Mouse (Mus musculus) liver, adult 2 months (tissue): ENCODE results near the gene Nalcn.

Experiments used
- CTCF ChIP-seq: fragments of 200-500 bp; IDR thresholded peaks from 2 replicates; pipeline ENCODE4 v1.5.1; 2011; ENCODE audit warnings: low read depth, low read length, control low read depth
- POLR2A ChIP-seq: fragments of 200-500 bp; IDR thresholded peaks from 2 replicates; pipeline ENCODE4 v1.6.1; 2011; ENCODE audit warnings: low read length, control low read depth; ENCODE audit not compliant: insufficient read depth; ENCODE audit errors: extremely low read depth

DNA sequence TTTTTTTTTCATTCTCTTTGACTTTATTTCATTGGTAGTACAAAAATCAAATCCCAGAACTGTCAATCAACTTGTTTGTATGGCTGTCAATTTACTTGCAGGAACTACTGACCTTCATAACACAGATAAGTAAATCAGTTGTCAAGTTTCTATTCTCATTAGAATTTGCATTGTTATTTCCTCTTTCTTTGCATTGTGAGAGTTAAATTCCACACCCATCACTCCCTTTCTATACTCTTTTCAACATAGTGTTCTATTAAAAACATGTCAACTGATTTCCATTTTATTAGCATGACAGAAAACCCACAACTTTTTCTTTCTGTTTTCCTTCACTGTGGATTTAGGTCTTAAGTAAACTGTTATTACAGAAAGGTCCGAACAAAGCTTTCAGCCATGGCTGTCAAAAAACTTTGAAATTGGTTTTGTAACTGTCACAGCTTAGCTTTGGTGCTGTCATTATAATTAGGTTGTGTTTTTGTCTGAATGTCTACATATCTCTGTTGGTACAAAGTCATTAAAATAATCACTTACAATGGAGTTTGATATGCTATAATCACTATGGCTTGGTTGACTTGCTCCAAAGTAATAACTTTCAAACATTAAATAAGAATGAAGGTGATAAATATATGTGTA is 138.3 kb downstream of the Nalcn start:
- no peak for TF ChIP-seq CTCF
- TF ChIP-seq POLR2A, result no peak
